Mouse (Mus musculus) liver, embryonic 16.5 days (tissue): Measurements from ENCODE around the gene Maml3. TPM values are rescaled to one million over a fixed set of nuclear protein-coding genes. Genes with fewer than 3 reads are reported as not detected.

Source experiments
- ATAC-seq: fragments of 200-750 bp; cut with Nextera tagmentation; 2 replicates; pipeline ENCODE4 v1.8.0; 2017; ENCODE audit warnings: low read depth, mild to moderate bottlenecking, moderate number of reproducible peaks, moderate library complexity
- H3K27ac ChIP-seq: fragments of 300-500 bp; sonication (generic); 2 replicates; pipeline ENCODE4 v1.5.1; 2014; ENCODE audit warnings: mild to moderate bottlenecking, low read length
- H3K27me3 ChIP-seq: fragments of 300-500 bp; sonication (generic); 2 replicates; pipeline ENCODE4 v1.6.1; 2014; ENCODE audit warnings: low read depth, low read length, mixed read lengths; ENCODE audit not compliant: control insufficient read depth, insufficient read depth
- H3K36me3 ChIP-seq: fragments of 300-500 bp; sonication (generic); 2 replicates; pipeline ENCODE4 v1.6.1; 2014; ENCODE audit warnings: mild to moderate bottlenecking; ENCODE audit not compliant: control insufficient read depth, insufficient read depth
- H3K4me1 ChIP-seq: fragments of 300-500 bp; sonication (generic); 2 replicates; pipeline ENCODE4 v1.6.1; 2014; ENCODE audit warnings: low read depth, low read length, mixed read lengths; ENCODE audit not compliant: control insufficient read depth
- H3K4me2 ChIP-seq: fragments of 300-500 bp; sonication (generic); 2 replicates; pipeline ENCODE4 v1.6.1; 2014; ENCODE audit warnings: low read depth, low read length, mixed read lengths
- H3K4me3 ChIP-seq: fragments of 300-500 bp; sonication (generic); 2 replicates; pipeline ENCODE4 v1.5.1; 2014; ENCODE audit warnings: low read depth, mild to moderate bottlenecking, low read length
- H3K9ac ChIP-seq: fragments of 300-500 bp; sonication (generic); 2 replicates; pipeline ENCODE4 v1.6.1; 2014; ENCODE audit warnings: low read depth, low read length
- H3K9me3 ChIP-seq: fragments of 300-500 bp; sonication (generic); replicated peaks from 2 replicates; pipeline ENCODE4 v1.6.1; 2016; ENCODE audit warnings: low read length; ENCODE audit not compliant: control insufficient read depth
- whole genome bisulfite sequencing: fragments of 180-500 bp; shearing (Covaris S2); extraction: QIAGEN DNeasy Blood & Tissue Kit; methylation state at CpG from one replicate; pipeline ENCODE4 v1.1.7; 2014; ENCODE audit not compliant: insufficient replicate concordance; 5-methylcytosine and 5-hydroxymethylcytosine counted together
- polyA plus RNA-seq: library from polyadenylated mRNA; unstranded; fragments of >200 nt; fragmentation: Nextera tagmentation; extraction: Ambion mirVana; gene quantifications from 2 replicates; pipeline ENCODE4 v1.2.1, GENCODE M21; 2015

The Maml3 gene
- polyA plus RNA-seq, 1 experiment from 2014 or later: 0.78 TPM

GRCm38 (mm10) chr3:52029661-52030081, 75.2 kb downstream of the Maml3 start:
- Histone ChIP-seq H3K27ac (peak overlapping the region; percentile 52), H3K4me1 (peaks cover 11% of the 10 kb centered on the region), H3K4me2 (peak overlapping the region; percentile 25), H3K27me3 (no peaks in the 10 kb centered on the region), H3K4me3 (peak overlapping the region; percentile 33), H3K36me3 (no peaks in the 10 kb centered on the region), H3K9ac (no peak overlapping the region), H3K9me3 (no peaks in the 10 kb centered on the region)
- WGBS: 25% methylated on average over 12 of the region's 12 CpGs
- peak; percentile 60; the same call in 1 of the 2 replicates for ATAC-seq

- H3K27ac ChIP-seq: no peak overlapping the region
- H3K9ac ChIP-seq: no peak overlapping the region
- no peak for ATAC-seq
- no peaks in the 10 kb centered on the region for H3K27me3 ChIP-seq
- H3K4me2 ChIP-seq: no peak overlapping the region
- H3K4me3 ChIP-seq: no peak overlapping the region
- 59% methylated on average over 7 of the region's 7 CpGs for WGBS
- peaks cover 6% of the 10 kb centered on the region for H3K4me1 ChIP-seq
- no peaks in the 10 kb centered on the region for H3K36me3 ChIP-seq
- no peaks in the 10 kb centered on the region for H3K9me3 ChIP-seq
These were observed 76.9 kb downstream of the Maml3 start for GRCm38 (mm10) chr3:52027972-52028371.

- WGBS: 48% methylated on average over 7 of the region's 7 CpGs
- H3K4me1 ChIP-seq: no peaks in the 10 kb centered on the region
- no peak overlapping the region for H3K27ac ChIP-seq
- no peaks in the 10 kb centered on the region for H3K9me3 ChIP-seq
- H3K4me2 ChIP-seq: no peak overlapping the region
- no peak overlapping the region for H3K9ac ChIP-seq
- H3K4me3 ChIP-seq: no peak overlapping the region
- no peaks in the 10 kb centered on the region for H3K27me3 ChIP-seq
- H3K36me3 ChIP-seq: no peaks in the 10 kb centered on the region
- ATAC-seq: no peak
These were observed 82.4 kb downstream of the Maml3 start for GRCm38 (mm10) chr3:52022486-52022885.

GRCm38 (mm10) chr3:52018103-52018439, 86.8 kb downstream of the Maml3 start:
- no peak overlapping the region for H3K9ac ChIP-seq
- peak overlapping the region; percentile 32 for H3K4me3 ChIP-seq
- no peak overlapping the region for H3K27ac ChIP-seq
- no peaks in the 10 kb centered on the region for H3K4me1 ChIP-seq
- H3K36me3 ChIP-seq: no peaks in the 10 kb centered on the region
- H3K4me2 ChIP-seq: peak overlapping the region; percentile 41
- no peaks in the 10 kb centered on the region for H3K27me3 ChIP-seq
- 60% methylated on average over 5 of the region's 5 CpGs for WGBS
- no peak for ATAC-seq
- H3K9me3 ChIP-seq: no peaks in the 10 kb centered on the region

GRCm38 (mm10) chr3:52017439-52018102, 87.3 kb downstream of the Maml3 start:
- WGBS: 62% methylated on average over 17 of the region's 17 CpGs
- Histone ChIP-seq H3K4me3 (peak overlapping the region; percentile 32), H3K27me3 (no peaks in the 10 kb centered on the region), H3K4me2 (peak overlapping the region; percentile 41), H3K9ac (no peak overlapping the region), H3K27ac (no peak overlapping the region), H3K36me3 (no peaks in the 10 kb centered on the region), H3K9me3 (no peaks in the 10 kb centered on the region), H3K4me1 (no peaks in the 10 kb centered on the region)
- no peak; the same call in 1 of the 2 replicates for ATAC-seq

- Histone ChIP-seq H3K27me3 (no peaks in the 10 kb centered on the region), H3K9ac (no peak overlapping the region), H3K4me2 (no peak overlapping the region), H3K4me3 (no peak overlapping the region), H3K9me3 (no peaks in the 10 kb centered on the region), H3K4me1 (no peaks in the 10 kb centered on the region; the same call in 1 of the 2 replicates), H3K27ac (no peak overlapping the region), H3K36me3 (no peaks in the 10 kb centered on the region)
- 62% methylated on average over 3 of the region's 3 CpGs for WGBS
- ATAC-seq: no peak
These were observed 88.7 kb downstream of the Maml3 start for GRCm38 (mm10) chr3:52016178-52016577.

- WGBS: 56% methylated on average over 1 of the region's 1 CpGs
- no peak for ATAC-seq
- Histone ChIP-seq H3K27me3 (no peaks in the 10 kb centered on the region), H3K36me3 (no peaks in the 10 kb centered on the region), H3K27ac (no peak overlapping the region), H3K4me1 (no peaks in the 10 kb centered on the region; the same call in 1 of the 2 replicates), H3K4me2 (no peak overlapping the region), H3K9me3 (no peaks in the 10 kb centered on the region), H3K9ac (no peak overlapping the region), H3K4me3 (no peak overlapping the region)
These were observed 89.3 kb downstream of the Maml3 start for GRCm38 (mm10) chr3:52015556-52015955.

GRCm38 (mm10) chr3:52011032-52011710, 93.7 kb downstream of the Maml3 start:
- H3K4me3 ChIP-seq: no peak overlapping the region
- H3K27me3 ChIP-seq: no peaks in the 10 kb centered on the region
- H3K36me3 ChIP-seq: no peaks in the 10 kb centered on the region
- peak; percentile 65 for ATAC-seq
- H3K4me2 ChIP-seq: no peak overlapping the region
- H3K4me1 ChIP-seq: peaks cover 4% of the 10 kb centered on the region; the same call in 1 of the 2 replicates
- H3K27ac ChIP-seq: no peak overlapping the region
- H3K9ac ChIP-seq: no peak overlapping the region
- no peaks in the 10 kb centered on the region for H3K9me3 ChIP-seq
- 59% methylated on average over 9 of the region's 9 CpGs for WGBS

GRCm38 (mm10) chr3:52009321-52009720, 95.6 kb downstream of the Maml3 start:
- H3K27ac ChIP-seq: no peak overlapping the region
- whole genome bisulfite sequencing: 23% methylated on average over 6 of the region's 6 CpGs
- H3K36me3 ChIP-seq: no peaks in the 10 kb centered on the region
- no peak overlapping the region for H3K4me2 ChIP-seq
- H3K4me3 ChIP-seq: no peak overlapping the region
- ATAC-seq: no peak
- no peak overlapping the region for H3K9ac ChIP-seq
- H3K27me3 ChIP-seq: no peaks in the 10 kb centered on the region
- H3K4me1 ChIP-seq: peaks cover 4% of the 10 kb centered on the region; the same call in 1 of the 2 replicates
- H3K9me3 ChIP-seq: no peaks in the 10 kb centered on the region
